Mouse (Mus musculus) heart, adult 2 months (tissue): ENCODE data around the gene Aknad1.
A peak's percentile ranks its signal among the peaks of the same experiment; 100 is the strongest.

Source experiments
- CTCF ChIP-seq: fragments of 200-600 bp; IDR thresholded peaks from 2 replicates; pipeline ENCODE4 v1.8.1; 2022; ENCODE audit warnings: antibody characterized with exemption, mild to moderate bottlenecking, moderate library complexity
- EP300 ChIP-seq: fragments of 200-500 bp; IDR thresholded peaks from 2 replicates; pipeline ENCODE4 v1.6.1; 2011; ENCODE audit warnings: low read depth, low read length, control low read depth; ENCODE audit not compliant: insufficient read depth
- POLR2A ChIP-seq: fragments of 200-500 bp; IDR thresholded peaks from 2 replicates; pipeline ENCODE4 v1.6.1; 2011; ENCODE audit warnings: mild to moderate bottlenecking, low read depth, low read length, control low read depth; ENCODE audit not compliant: insufficient read depth

DNA sequence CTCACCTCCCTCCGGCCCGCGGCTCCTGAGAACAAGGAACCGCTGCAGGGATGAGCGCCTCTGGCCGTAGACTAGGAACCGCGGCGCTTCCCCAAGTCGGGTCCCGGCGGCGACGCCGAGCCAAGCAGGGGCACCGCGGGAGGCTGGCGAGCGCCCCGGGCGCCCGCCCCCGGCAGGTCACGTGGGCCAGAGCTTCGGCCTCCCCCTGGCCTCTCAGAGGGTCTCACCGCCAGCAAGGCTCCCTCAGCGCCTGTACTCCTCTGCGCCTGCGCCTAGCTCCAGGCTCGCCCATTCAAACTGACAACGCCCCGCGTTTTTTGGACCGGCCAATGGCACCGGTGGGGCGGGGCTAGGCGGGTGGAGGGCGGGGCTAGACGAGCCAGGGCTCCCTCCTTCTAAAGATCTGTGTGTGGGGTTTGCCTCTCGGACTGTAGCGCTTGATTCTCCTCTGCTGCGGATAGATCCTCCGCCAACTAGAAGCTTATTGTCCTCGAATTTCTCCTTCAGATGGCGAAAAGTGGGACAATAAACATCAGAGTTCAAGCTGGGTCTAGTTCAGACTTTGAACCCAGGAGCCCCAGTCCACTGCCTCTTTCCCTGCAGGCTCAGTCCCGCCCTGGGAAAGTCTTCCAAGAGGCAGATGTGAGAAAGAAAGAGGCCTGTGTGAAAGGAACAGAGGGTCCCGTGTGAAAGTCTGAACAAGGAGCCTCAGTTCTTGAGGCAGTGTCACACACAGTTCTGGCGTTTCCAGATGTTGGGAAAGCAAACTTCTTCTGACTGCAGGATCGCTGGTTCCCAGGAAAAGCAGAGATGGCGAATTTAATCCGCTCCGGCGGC is 17.2 kb upstream of the Aknad1 start, which contains the start of gene Gpsm2:
- TF ChIP-seq EP300, result no peak
- peak; percentile 64; the same call in 1 of the 2 replicates for TF ChIP-seq POLR2A
- TF ChIP-seq CTCF, result no peak
